Mouse (Mus musculus) MEL (cell line): ENCODE measurements around the gene Mov10. TPM values are rescaled to one million over a fixed set of nuclear protein-coding genes. Genes with fewer than 3 reads are reported as not detected.
"Not testable (repeated sequence)": the region's sequence is repeated elsewhere in the genome, so short reads cannot be mapped to it uniquely, and the experiment has no call there.

Experiments
- DNase-seq: peaks from one replicate; pipeline ENCODE4 v3.0.0; 2011; ENCODE audit warnings: low read depth, low spot score
- H3K27ac ChIP-seq: 2 replicates; pipeline ENCODE4 v1.5.1; 2012; ENCODE audit warnings: low read depth, mild to moderate bottlenecking, control low read depth, low read length, moderate library complexity; ENCODE audit not compliant: control insufficient read depth
- H3K27me3 ChIP-seq, 2 experiments: fragments of 150-350 bp in 1 of 2; sonication (generic) in 1 of 2; 2 replicates each; pipeline ENCODE4 v1.6.1; 2012; ENCODE audit warnings: low read length in 2 of 2, mild to moderate bottlenecking in 2 of 2, improper control_type of control experiment in 1 of 2, moderate library complexity in 1 of 2; ENCODE audit not compliant: insufficient read depth in 2 of 2, control insufficient read depth in 1 of 2
- H3K36me3 ChIP-seq, 2 experiments: 2 replicates each; pipeline ENCODE4 v1.6.1; 2012 to 2014; ENCODE audit warnings: low read length in 2 of 2, improper control_type of control experiment in 1 of 2, inconsistent platforms in 1 of 2, mild to moderate bottlenecking in 1 of 2; ENCODE audit not compliant: insufficient read depth in 2 of 2, control insufficient read depth in 1 of 2
- H3K4me1 ChIP-seq, 2 experiments: fragments of 150-350 bp in 1 of 2; sonication (generic) in 1 of 2; 2 replicates each; pipeline ENCODE4 v1.6.1; 2012; ENCODE audit warnings: low read length in 2 of 2, improper control_type of control experiment in 1 of 2, mild to moderate bottlenecking in 1 of 2; ENCODE audit not compliant: insufficient read depth in 2 of 2, control insufficient read depth in 1 of 2
- H3K4me3 ChIP-seq, 2 experiments: fragments of 150-350 bp in 1 of 2; sonication (generic) in 1 of 2; 2 replicates each; pipeline ENCODE4 v1.5.1; 2012; ENCODE audit warnings: low read depth in 2 of 2, low read length in 2 of 2, mild to moderate bottlenecking in 2 of 2, moderate library complexity in 2 of 2, control low read depth in 1 of 2, improper control_type of control experiment in 1 of 2; ENCODE audit not compliant: control insufficient read depth in 1 of 2, insufficient read depth in 1 of 2
- H3K79me2 ChIP-seq: 2 replicates; pipeline ENCODE4 v1.6.1; 2012; ENCODE audit warnings: mild to moderate bottlenecking, low read length, moderate library complexity; ENCODE audit not compliant: control insufficient read depth, poor library complexity, insufficient read depth
- H3K9ac ChIP-seq: 2 replicates; pipeline ENCODE4 v1.6.1; 2012; ENCODE audit warnings: low read depth, mild to moderate bottlenecking, control low read depth, low read length, moderate library complexity; ENCODE audit not compliant: control insufficient read depth, poor library complexity, severe bottlenecking
- H3K9me3 ChIP-seq: fragments of 150-350 bp; sonication (generic); replicated peaks from 2 replicates; pipeline ENCODE4 v1.6.1; 2012; ENCODE audit warnings: mild to moderate bottlenecking, low read length, improper control_type of control experiment, moderate library complexity; ENCODE audit not compliant: insufficient read depth
- CHD1 ChIP-seq: IDR thresholded peaks from 2 replicates; pipeline ENCODE4 v1.6.1; 2012; ENCODE audit warnings: low read depth, mild to moderate bottlenecking, inconsistent platforms, low read length, improper control_type of control experiment
- CHD2 ChIP-seq: IDR thresholded peaks from 2 replicates; pipeline ENCODE4 v1.6.1; 2011; ENCODE audit warnings: low read length, improper control_type of control experiment
- ELF1 ChIP-seq: IDR thresholded peaks from 2 replicates; pipeline ENCODE4 v1.6.1; 2014; ENCODE audit warnings: low read depth, mild to moderate bottlenecking, inconsistent platforms, low read length, improper control_type of control experiment, moderate library complexity
- ETS1 ChIP-seq: IDR thresholded peaks from 2 replicates; pipeline ENCODE4 v1.6.1; 2012; ENCODE audit warnings: low read depth, mild to moderate bottlenecking, inconsistent platforms, low read length, improper control_type of control experiment, moderate library complexity
- HCFC1 ChIP-seq: IDR thresholded peaks from 2 replicates; pipeline ENCODE4 v1.6.1; 2012; ENCODE audit warnings: low read depth, mild to moderate bottlenecking, inconsistent platforms, low read length, improper control_type of control experiment, moderate library complexity
- MAFK ChIP-seq: IDR thresholded peaks from 2 replicates; pipeline ENCODE4 v1.6.1; 2011; ENCODE audit warnings: low read depth, mild to moderate bottlenecking, low read length, improper control_type of control experiment, borderline replicate concordance
- MEF2A ChIP-seq: IDR thresholded peaks from 2 replicates; pipeline ENCODE4 v1.6.1; 2014; ENCODE audit warnings: low read depth, mild to moderate bottlenecking, inconsistent platforms, low read length, improper control_type of control experiment; ENCODE audit not compliant: poor library complexity, insufficient replicate concordance, severe bottlenecking; ENCODE audit errors: extremely low read depth
- MXI1 ChIP-seq: IDR thresholded peaks from 2 replicates; pipeline ENCODE4 v1.6.1; 2011; ENCODE audit warnings: mild to moderate bottlenecking, low read depth, low read length, improper control_type of control experiment
- NELFE ChIP-seq: IDR thresholded peaks from 2 replicates; pipeline ENCODE4 v1.6.1; 2011; ENCODE audit warnings: low read depth, low read length, improper control_type of control experiment
- POLR2A ChIP-seq, 2 experiments: IDR thresholded peaks; 2 replicates each; pipeline ENCODE4 v1.6.1; 2011 to 2012; ENCODE audit warnings: low read length in 2 of 2, mild to moderate bottlenecking in 2 of 2, control low read depth in 1 of 2, improper control_type of control experiment in 1 of 2, low read depth in 1 of 2, moderate library complexity in 1 of 2; ENCODE audit not compliant: control insufficient read depth in 1 of 2, insufficient read depth in 1 of 2, poor library complexity in 1 of 2
- RAD21 ChIP-seq: IDR thresholded peaks from 2 replicates; pipeline ENCODE4 v1.6.1; 2011; ENCODE audit warnings: mild to moderate bottlenecking, low read depth, low read length, improper control_type of control experiment
- RCOR1 ChIP-seq: IDR thresholded peaks from 2 replicates; pipeline ENCODE4 v1.6.1; 2012; ENCODE audit warnings: low read depth, mild to moderate bottlenecking, inconsistent platforms, low read length, improper control_type of control experiment
- SIN3A ChIP-seq: IDR thresholded peaks from 2 replicates; pipeline ENCODE4 v1.6.1; 2012; ENCODE audit warnings: low read length, improper control_type of control experiment, inconsistent platforms
- TAL1 ChIP-seq: IDR thresholded peaks from 2 replicates; pipeline ENCODE4 v1.6.1; 2012; ENCODE audit warnings: mild to moderate bottlenecking, inconsistent platforms, low read length, moderate library complexity, mixed read lengths
- USF2 ChIP-seq, 2 experiments: IDR thresholded peaks; 2 replicates each; pipeline ENCODE4 v1.6.1; 2011 to 2012; ENCODE audit warnings: improper control_type of control experiment in 2 of 2, low read length in 2 of 2, borderline replicate concordance in 1 of 2, inconsistent platforms in 1 of 2, low read depth in 1 of 2, mild to moderate bottlenecking in 1 of 2; ENCODE audit not compliant: insufficient read depth in 1 of 2
- ZNF384 ChIP-seq: IDR thresholded peaks from 2 replicates; pipeline ENCODE4 v1.6.1; 2012; ENCODE audit warnings: low read depth, mild to moderate bottlenecking, inconsistent platforms, low read length, improper control_type of control experiment
- polyA plus RNA-seq, 2 experiments: library from polyadenylated mRNA; stranded (reverse) in 1 of 2; unstranded in 1 of 2; fragments of >175 nt in 1 of 2; fragments of >200 nt in 1 of 2; gene quantifications; 2 replicates each; pipeline versions ENCODE4 v1.2.1 to v1.2.4; 2012; ENCODE audit warnings: low replicate concordance in 2 of 2, low read depth in 1 of 2; ENCODE audit not compliant: insufficient read length in 2 of 2, insufficient read depth in 1 of 2, missing spikeins in 1 of 2
- total RNA-seq: library from RNA; depleted of rRNA; stranded (reverse); fragments of 300-350 nt; gene quantifications from 2 replicates; pipeline ENCODE4 v1.2.3, GENCODE M21; 2012

The Mov10 gene
- total and polyA plus RNA-seq, 3 experiments: 7.1 to 32.5 TPM; not detected in 1

DNA sequence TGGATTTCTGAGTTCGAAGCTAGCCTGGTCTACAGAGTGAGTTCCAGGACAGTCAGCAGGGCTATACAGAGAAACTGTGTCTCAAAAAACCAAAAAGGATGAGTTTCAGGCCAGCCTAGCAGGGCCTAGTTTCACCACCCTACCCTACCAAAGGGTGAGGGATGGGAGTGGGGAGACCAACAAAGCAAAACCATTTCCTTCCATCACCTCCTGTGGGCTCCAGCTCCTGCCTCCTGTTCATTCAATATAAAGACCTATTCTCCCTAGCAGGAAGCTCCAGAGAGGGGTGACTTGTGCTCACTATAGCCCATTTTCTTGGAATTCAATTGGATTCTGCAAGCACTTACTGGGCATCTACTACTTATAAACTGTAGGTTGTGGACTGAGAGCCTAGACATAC lies 3.6 kb downstream of the Mov10 start:
- TF ChIP-seq MXI1: no peak
- no peak for TF ChIP-seq SIN3A
- no peak for TF ChIP-seq CHD1
- H3K27ac ChIP-seq: no peak overlapping the region
- H3K9ac ChIP-seq: no peak overlapping the region
- no peaks in the 10 kb centered on the region for H3K9me3 ChIP-seq
- peaks cover 4% of the 10 kb centered on the region; the same call in 1 of the 2 replicates for H3K79me2 ChIP-seq
- H3K27me3 ChIP-seq: no peaks in the 10 kb centered on the region
- DNase-seq: no peak
- H3K36me3 ChIP-seq: peaks cover 0 to 12% of the 10 kb centered on the region in 2 experiments; a peak in 2 of 4 replicates
- H3K4me3 ChIP-seq: no peak overlapping the region
- H3K4me1 ChIP-seq: peaks cover 0 to 8% of the 10 kb centered on the region in 2 experiments; a peak in 3 of 4 replicates

DNA sequence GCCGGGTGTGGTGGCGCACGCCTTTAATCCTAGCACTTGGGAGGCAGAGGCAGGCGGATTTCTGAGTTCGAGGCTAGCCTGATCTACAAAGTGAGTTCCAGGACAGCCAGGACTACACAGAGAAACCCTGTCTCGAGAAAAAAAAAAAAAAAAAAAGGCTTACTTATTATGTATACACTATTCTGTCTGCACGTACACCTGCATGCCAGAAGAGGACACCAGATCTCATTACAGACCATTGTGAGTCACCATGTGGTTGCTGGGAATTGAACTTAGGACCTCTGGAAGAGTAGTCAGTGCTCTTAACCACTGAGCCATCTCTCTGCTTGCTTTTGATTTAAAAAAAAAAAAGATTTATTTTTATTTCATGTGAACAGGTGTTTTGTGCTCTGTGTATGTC lies 5.1 kb downstream of the Mov10 start:
- not testable (repeated sequence) for DNase-seq

GRCm38 (mm10) chr3:104812254-104812653 lies 6.1 kb downstream of the Mov10 start:
- H3K4me1 ChIP-seq: peaks cover 0 to 8% of the 10 kb centered on the region in 2 experiments; a peak in 2 of 4 replicates
- DNase-seq: no peak
- H3K9ac ChIP-seq: no peak overlapping the region
- no peaks in the 10 kb centered on the region for H3K27me3 ChIP-seq
- no peaks in the 10 kb centered on the region for H3K79me2 ChIP-seq
- TF ChIP-seq MEF2A (no peak), HCFC1 (no peak), POLR2A (IDR thresholded peaks at IDR 0.05; ENCODE audit: control insufficient read depth in 1 of 2, insufficient read depth in 1 of 2, low read depth in 1 of 2, low read length in 2 of 2, poor library complexity in 1 of 2) (no peak), MAFK (no peak), USF2 (IDR thresholded peaks at IDR 0.05; ENCODE audit: borderline replicate concordance in 1 of 2, insufficient read depth in 1 of 2, low read depth in 1 of 2, low read length in 2 of 2) (no peak), ETS1 (no peak), RCOR1 (no peak), NELFE (no peak), CHD2 (no peak), TAL1 (no peak), RAD21 (no peak), ELF1 (no peak), ZNF384 (no peak)
- no peak overlapping the region for H3K27ac ChIP-seq
- peaks cover 0 to 4% of the 10 kb centered on the region in 2 experiments; a peak in 1 of 4 replicates for H3K36me3 ChIP-seq
- H3K9me3 ChIP-seq: no peaks in the 10 kb centered on the region
- H3K4me3 ChIP-seq: no peak overlapping the region

More for the DNA sequence above, 5.1 kb downstream of the Mov10 start:
- H3K27me3 ChIP-seq, H3K79me2 ChIP-seq, H3K27ac ChIP-seq, H3K4me1 ChIP-seq, H3K9ac ChIP-seq, H3K4me3 ChIP-seq, H3K9me3 ChIP-seq, H3K36me3 ChIP-seq: not testable (repeated sequence)
